Mouse (Mus musculus): ENCODE measurements around the gene Lamb3.

- TF ChIP-seq CTCF (IDR thresholded peaks at IDR 0.05; ENCODE audit: insufficient read depth, low read length) (no peak), POLR2A (IDR thresholded peaks at IDR 0.05; ENCODE audit: borderline replicate concordance, extremely low read depth, low read depth, low read length) (no peak)
Measured at GRCm38 (mm10) chr1:193263955-193264598, 56.6 kb downstream of the Lamb3 start, which contains the start of gene Hsd11b1.

Measured in lung, adult 2 months (tissue).